Mouse (Mus musculus) myocyte (in vitro differentiated cells): ENCODE results near the gene Fgd3.

Experiments used
- MYOD1 ChIP-seq, 3 experiments: IDR thresholded peaks; one replicate each; pipeline ENCODE4 v1.6.1; 2011; ENCODE audit warnings: control low read depth in 2 of 3, low read depth in 2 of 3, mild to moderate bottlenecking in 2 of 3, moderate library complexity in 1 of 3; ENCODE audit not compliant: insufficient read length in 2 of 3, control insufficient read depth in 1 of 3
- POLR2A ChIP-seq: IDR thresholded peaks from one replicate; pipeline ENCODE4 v1.6.1; 2011; ENCODE audit warnings: low read depth, mild to moderate bottlenecking, control low read depth, moderate library complexity; ENCODE audit not compliant: insufficient read length

- TF ChIP-seq POLR2A (no peak), MYOD1 (IDR thresholded peaks at IDR 0.05; ENCODE audit: control insufficient read depth in 1 of 3, insufficient read length in 2 of 3, low read depth in 2 of 3) (no peak)
Observed at GRCm38 (mm10) chr13:49220912-49221311, 99.2 kb downstream of the Fgd3 start.
